Mouse (Mus musculus): Measurements from ENCODE around the gene Dennd4a. TPM values are rescaled to one million over a fixed set of nuclear protein-coding genes. Genes with fewer than 3 reads are reported as not detected.

The Dennd4a gene
- total RNA-seq (2014; rRNA removed), result 15.4 and 17.6 TPM in 2 replicates
- polyA plus RNA-seq (2015; fragmentation: Nextera tagmentation; extraction: Ambion mirVana), result 7.0 and 8.8 TPM in 2 replicates

GRCm38 (mm10) chr9:64810822-64811537 lies at the start of gene Dennd4a:
Dennd4a (plus strand) TSS chr9:64811340.
- Histone ChIP-seq H3K9ac (replicated peaks; ENCODE audit: low read length) (peak within 1 kb of the TSS; percentile 90), H3K4me3 (ENCODE audit: low read length) (peak within 1 kb of the TSS; percentile 89), H3K9me3 (ENCODE audit: low read length) (no peaks in the 10 kb centered on the region), H3K4me1 (ENCODE audit: insufficient read depth, low read length) (peaks cover 4% of the 10 kb centered on the region; the same call in 1 of the 2 replicates), H3K36me3 (ENCODE audit: insufficient read depth, low read length) (no peaks in the 10 kb centered on the region), H3K27ac (peak within 1 kb of the TSS; percentile 96), H3K4me2 (ENCODE audit: low read depth, low read length) (peak within 1 kb of the TSS; percentile 70), H3K27me3 (ENCODE audit: insufficient read depth, low read length) (no peaks in the 10 kb centered on the region)
- no peak for TF ChIP-seq CTCF (IDR thresholded peaks at IDR 0.05; ENCODE audit: low read depth)
- ATAC-seq (peak; percentile 99), DNase-seq (ENCODE audit: low spot score) (peak; percentile 99)
- WGBS, result under 1% methylated on average over 43 of the region's 51 CpGs

GRCm38 (mm10) chr9:64764824-64765223 lies 46.3 kb upstream of the Dennd4a start:
- no peaks in the 10 kb centered on the region for H3K9me3 ChIP-seq (ENCODE audit: low read length)
- DNase-seq (ENCODE audit: low spot score) (no peak), ATAC-seq (no peak)
- H3K4me3 ChIP-seq (ENCODE audit: low read length), result no peak overlapping the region
- no peak for TF ChIP-seq CTCF (IDR thresholded peaks at IDR 0.05; ENCODE audit: low read depth)
- WGBS, result 80% methylated on average over 2 of the region's 2 CpGs
- H3K9ac ChIP-seq (replicated peaks; ENCODE audit: low read length), result no peak overlapping the region
- H3K27ac ChIP-seq, result no peak overlapping the region
- no peak overlapping the region for H3K4me2 ChIP-seq (ENCODE audit: low read depth, low read length)
- no peaks in the 10 kb centered on the region for H3K27me3 ChIP-seq (ENCODE audit: insufficient read depth, low read length)
- no peaks in the 10 kb centered on the region for H3K36me3 ChIP-seq (ENCODE audit: insufficient read depth, low read length)
- H3K4me1 ChIP-seq (ENCODE audit: insufficient read depth, low read length), result no peaks in the 10 kb centered on the region

GRCm38 (mm10) chr9:64766136-64766535 lies 45.0 kb upstream of the Dennd4a start:
- DNase-seq (ENCODE audit: low spot score) (no peak), ATAC-seq (no peak)
- Histone ChIP-seq H3K4me3 (ENCODE audit: low read length) (no peak overlapping the region), H3K9me3 (ENCODE audit: low read length) (no peaks in the 10 kb centered on the region), H3K27me3 (ENCODE audit: insufficient read depth, low read length) (no peaks in the 10 kb centered on the region), H3K9ac (replicated peaks; ENCODE audit: low read length) (no peak overlapping the region), H3K36me3 (ENCODE audit: insufficient read depth, low read length) (no peaks in the 10 kb centered on the region), H3K4me2 (ENCODE audit: low read depth, low read length) (no peak overlapping the region), H3K27ac (no peak overlapping the region), H3K4me1 (ENCODE audit: insufficient read depth, low read length) (no peaks in the 10 kb centered on the region)
- 85% methylated on average over 3 of the region's 3 CpGs for WGBS
- no peak for TF ChIP-seq CTCF (IDR thresholded peaks at IDR 0.05; ENCODE audit: low read depth)

- H3K4me1 ChIP-seq (ENCODE audit: insufficient read depth, low read length), result no peaks in the 10 kb centered on the region
- no peak overlapping the region for H3K4me2 ChIP-seq (ENCODE audit: low read depth, low read length)
- 62% methylated on average over 1 of the region's 1 CpGs for WGBS
- H3K9ac ChIP-seq (replicated peaks; ENCODE audit: low read length), result no peak overlapping the region
- no peaks in the 10 kb centered on the region for H3K27me3 ChIP-seq (ENCODE audit: insufficient read depth, low read length)
- no peak overlapping the region for H3K27ac ChIP-seq
- H3K9me3 ChIP-seq (ENCODE audit: low read length), result no peaks in the 10 kb centered on the region
- no peaks in the 10 kb centered on the region for H3K36me3 ChIP-seq (ENCODE audit: insufficient read depth, low read length)
- ATAC-seq (no peak), DNase-seq (ENCODE audit: low spot score) (no peak)
- H3K4me3 ChIP-seq (ENCODE audit: low read length), result no peak overlapping the region
- no peak for TF ChIP-seq CTCF (IDR thresholded peaks at IDR 0.05; ENCODE audit: low read depth)
These were observed 43.3 kb upstream of the Dennd4a start for GRCm38 (mm10) chr9:64767796-64768195.

GRCm38 (mm10) chr9:64769066-64769695 lies 42.0 kb upstream of the Dennd4a start:
- peaks cover under 1% of the 10 kb centered on the region; the same call in 1 of the 2 replicates for H3K4me1 ChIP-seq (ENCODE audit: insufficient read depth, low read length)
- DNase-seq (ENCODE audit: low spot score) (peak; percentile 84), ATAC-seq (peak; percentile 71; the same call in 1 of the 2 replicates)
- peak overlapping the region; percentile 13; the same call in 1 of the 2 replicates for H3K4me2 ChIP-seq (ENCODE audit: low read depth, low read length)
- peak; percentile 58 for TF ChIP-seq CTCF (IDR thresholded peaks at IDR 0.05; ENCODE audit: low read depth)
- H3K36me3 ChIP-seq (ENCODE audit: insufficient read depth, low read length), result no peaks in the 10 kb centered on the region
- no peaks in the 10 kb centered on the region for H3K9me3 ChIP-seq (ENCODE audit: low read length)
- H3K4me3 ChIP-seq (ENCODE audit: low read length), result no peak overlapping the region
- no peaks in the 10 kb centered on the region for H3K27me3 ChIP-seq (ENCODE audit: insufficient read depth, low read length)
- peak overlapping the region; percentile 70; the same call in 1 of the 2 replicates for H3K27ac ChIP-seq
- WGBS, result 25% methylated on average over 9 of the region's 9 CpGs
- H3K9ac ChIP-seq (replicated peaks; ENCODE audit: low read length), result no peak overlapping the region

- TF ChIP-seq CTCF (IDR thresholded peaks at IDR 0.05; ENCODE audit: low read depth), result no peak
- WGBS, result 88% methylated on average over 6 of the region's 6 CpGs
- no peaks in the 10 kb centered on the region for H3K36me3 ChIP-seq (ENCODE audit: insufficient read depth, low read length)
These were observed 41.2 kb upstream of the Dennd4a start for GRCm38 (mm10) chr9:64769911-64770310.

More at GRCm38 (mm10) chr9:64769911-64770310, 41.2 kb upstream of the Dennd4a start:
- DNase-seq (ENCODE audit: low spot score), result no peak
- no peak overlapping the region for H3K4me3 ChIP-seq (ENCODE audit: low read length)
- H3K27ac ChIP-seq, result no peak overlapping the region
- no peaks in the 10 kb centered on the region for H3K27me3 ChIP-seq (ENCODE audit: insufficient read depth, low read length)
- H3K4me1 ChIP-seq (ENCODE audit: insufficient read depth, low read length), result peaks cover 8% of the 10 kb centered on the region; the same call in 1 of the 2 replicates
- no peak overlapping the region for H3K9ac ChIP-seq (replicated peaks; ENCODE audit: low read length)
- no peak overlapping the region for H3K4me2 ChIP-seq (ENCODE audit: low read depth, low read length)
- ATAC-seq, result no peak
- no peaks in the 10 kb centered on the region for H3K9me3 ChIP-seq (ENCODE audit: low read length)

Data from hindbrain, postnatal 0 days (tissue).